Mouse (Mus musculus) cortical plate, adult 2 months (tissue): ENCODE data around the gene Samd13.

ENCODE experiments used
- CTCF ChIP-seq: fragments of 200-500 bp; IDR thresholded peaks from 2 replicates; pipeline ENCODE4 v1.5.1; 2011; ENCODE audit warnings: mild to moderate bottlenecking, control low read depth, low read length; ENCODE audit not compliant: insufficient read depth; ENCODE audit errors: extremely low read depth
- POLR2A ChIP-seq: fragments of 200-500 bp; IDR thresholded peaks from 2 replicates; pipeline ENCODE4 v1.6.1; 2011; ENCODE audit warnings: mild to moderate bottlenecking, low read length, control low read depth; ENCODE audit not compliant: insufficient read depth; ENCODE audit errors: extremely low read depth

DNA sequence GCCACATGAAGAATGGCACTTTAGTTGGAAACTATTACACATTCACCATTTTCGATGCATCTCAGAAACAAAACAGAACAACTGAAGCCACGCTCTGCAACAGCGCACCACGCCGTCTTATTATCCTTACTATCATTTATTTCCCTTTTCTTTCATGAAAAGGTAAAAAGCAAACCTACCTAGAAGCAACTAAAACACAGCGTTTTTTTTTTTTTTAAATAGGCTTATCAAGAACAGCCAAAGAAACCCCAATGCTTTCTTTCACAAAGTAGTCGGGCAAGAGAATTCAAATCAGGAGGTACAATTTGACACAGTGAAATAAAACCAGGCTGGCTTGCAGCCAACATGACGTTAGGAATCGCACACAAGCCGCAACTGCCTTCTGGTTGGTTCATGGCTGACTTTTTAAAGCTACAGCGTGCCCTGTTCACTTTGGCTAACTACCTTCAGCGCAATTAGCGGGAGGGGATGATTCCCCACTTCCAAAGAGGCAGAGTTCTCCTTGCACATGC lies 3.2 kb downstream of the Samd13 start:
- no peak for TF ChIP-seq CTCF
- TF ChIP-seq POLR2A, result no peak
